Mouse (Mus musculus) c-Kit-positive CD71-positive TER-119-positive erythroid progenitor cells, embryonic 14.5 days (primary cell): Measurements from ENCODE around the gene Fosl2.
"Not testable (repeated sequence)": the region's sequence is repeated elsewhere in the genome, so short reads cannot be mapped to it uniquely, and the experiment has no call there.

Experiments
- DNase-seq: peaks from one replicate; pipeline ENCODE4 v3.0.0-alpha.2; 2013; ENCODE audit warnings: low spot score

The Fosl2 gene

GRCm38 (mm10) chr5:32134051-32134732 lies 1.4 kb upstream of the Fosl2 start:
- no peak for DNase-seq

GRCm38 (mm10) chr5:32134903-32135335 lies 682 bp upstream of the Fosl2 start:
- DNase-seq = no peak

DNA sequence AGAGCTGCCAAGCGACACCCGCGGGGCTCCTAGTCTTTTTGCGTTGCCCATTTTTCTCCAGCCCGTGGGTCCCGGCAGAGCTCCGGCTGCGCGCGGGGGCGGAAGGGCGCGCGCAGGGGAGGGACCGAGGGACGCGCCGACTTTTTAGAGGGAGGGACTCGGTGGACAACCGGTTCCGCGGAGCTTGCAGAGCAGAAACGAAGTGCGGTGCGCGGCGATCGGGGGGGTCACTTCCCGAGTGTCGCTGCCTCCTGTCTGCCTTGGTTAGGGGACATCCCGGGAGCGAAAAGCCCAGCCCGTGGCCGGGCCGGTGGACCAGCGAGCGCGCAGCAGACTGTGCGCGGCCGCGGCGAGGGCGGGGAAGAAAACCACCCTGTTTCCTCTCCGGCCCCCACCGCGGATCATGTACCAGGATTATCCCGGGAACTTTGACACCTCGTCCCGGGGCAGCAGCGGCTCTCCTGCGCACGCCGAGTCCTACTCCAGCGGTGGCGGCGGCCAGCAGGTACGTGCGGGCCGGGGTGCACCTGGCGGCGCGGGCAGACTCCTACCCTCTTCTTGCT lies 781 bp downstream of the Fosl2 start:
- DNase-seq = no peak

GRCm38 (mm10) chr5:32137106-32137522 lies 1.5 kb downstream of the Fosl2 start:
- DNase-seq = no peak

DNA sequence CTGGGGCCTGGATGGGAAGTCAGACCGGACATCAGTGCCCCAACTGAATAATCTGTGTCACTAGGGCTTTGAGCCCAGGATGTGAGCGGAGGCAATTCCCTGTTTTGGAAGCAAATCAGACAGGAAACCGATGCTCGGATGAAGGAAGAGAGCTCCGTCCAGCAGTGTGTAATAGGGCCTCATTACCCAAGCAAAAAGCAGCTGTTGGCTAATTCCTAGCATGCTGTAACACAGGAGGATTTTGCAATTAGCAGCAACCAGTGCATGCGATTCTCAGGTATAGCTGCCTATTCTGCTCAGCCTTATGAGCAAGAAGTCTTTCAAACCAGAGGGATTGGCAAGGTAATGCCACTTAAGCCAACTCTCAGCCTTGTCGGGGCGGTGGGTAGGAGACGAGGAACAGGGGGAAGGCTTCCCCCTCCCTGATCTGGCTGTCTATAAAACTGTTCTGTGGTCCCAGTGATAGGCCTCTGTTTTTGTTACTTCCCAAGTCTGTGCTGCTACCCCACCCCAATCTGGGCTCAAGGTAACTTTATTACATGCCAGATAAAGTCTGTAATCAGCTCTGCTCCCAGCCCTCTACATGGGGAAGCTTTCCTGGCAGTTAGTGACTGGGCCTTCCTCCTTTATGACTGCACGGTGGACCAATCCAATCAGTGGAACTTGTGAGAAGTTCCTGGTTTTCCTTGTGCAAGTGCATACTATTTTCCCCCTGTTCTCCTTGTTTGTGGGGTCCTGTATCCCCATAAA lies 3.0 kb downstream of the Fosl2 start:
- no peak for DNase-seq

GRCm38 (mm10) chr5:32139516-32140037 lies 4.0 kb downstream of the Fosl2 start:
- DNase-seq = peak; percentile 44

GRCm38 (mm10) chr5:32141899-32142298 lies 6.3 kb downstream of the Fosl2 start:
- no peak for DNase-seq

DNA sequence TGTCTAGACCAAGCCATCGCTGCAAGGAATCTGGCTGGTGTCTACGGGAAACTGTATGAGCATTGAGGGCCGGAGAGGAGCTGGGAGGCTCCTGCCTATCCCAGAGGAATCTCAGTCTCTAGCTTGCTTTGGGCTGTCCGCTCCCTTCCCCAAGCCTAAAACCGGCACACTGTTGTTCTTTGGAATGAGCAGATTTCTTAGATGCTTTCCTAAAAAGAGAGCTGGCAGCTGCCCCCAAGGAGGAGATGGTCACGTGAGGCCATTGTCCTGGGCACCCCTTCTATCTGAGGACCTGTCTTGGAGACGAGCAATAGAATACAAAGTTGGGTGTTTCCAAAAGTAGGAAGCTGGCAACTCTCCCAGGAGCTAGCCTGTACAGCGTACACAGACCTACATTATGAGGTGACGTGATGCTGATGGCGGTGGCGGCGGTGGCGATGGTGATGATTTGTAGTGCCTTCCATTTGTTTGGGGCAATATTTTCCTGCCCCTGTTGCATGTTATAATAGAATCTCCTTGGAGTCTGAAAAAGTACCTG lies 7.9 kb downstream of the Fosl2 start:
- no peak for DNase-seq

GRCm38 (mm10) chr5:32146281-32146680 lies 10.7 kb downstream of the Fosl2 start:
- no peak for DNase-seq

DNA sequence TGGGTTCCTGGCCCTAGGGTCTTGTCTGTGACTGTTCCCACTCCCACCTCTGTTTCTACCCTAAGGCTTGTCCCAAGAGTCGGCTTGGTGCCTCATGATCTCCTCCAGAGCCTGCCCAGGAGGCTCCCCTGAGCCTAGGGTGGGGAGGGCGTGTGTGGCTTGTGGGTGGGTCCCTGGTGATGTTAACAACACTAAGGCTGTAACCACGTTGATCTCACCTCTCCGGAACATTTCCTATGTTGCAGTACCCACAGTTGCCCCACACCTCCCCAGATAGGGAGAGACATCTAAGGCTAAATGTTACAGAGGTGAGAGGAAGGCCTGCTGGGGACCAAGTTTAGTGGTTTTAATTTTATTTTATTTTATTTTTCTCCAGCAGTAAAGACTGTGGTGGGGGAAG lies 13.0 kb downstream of the Fosl2 start:
- DNase-seq = no peak

DNA sequence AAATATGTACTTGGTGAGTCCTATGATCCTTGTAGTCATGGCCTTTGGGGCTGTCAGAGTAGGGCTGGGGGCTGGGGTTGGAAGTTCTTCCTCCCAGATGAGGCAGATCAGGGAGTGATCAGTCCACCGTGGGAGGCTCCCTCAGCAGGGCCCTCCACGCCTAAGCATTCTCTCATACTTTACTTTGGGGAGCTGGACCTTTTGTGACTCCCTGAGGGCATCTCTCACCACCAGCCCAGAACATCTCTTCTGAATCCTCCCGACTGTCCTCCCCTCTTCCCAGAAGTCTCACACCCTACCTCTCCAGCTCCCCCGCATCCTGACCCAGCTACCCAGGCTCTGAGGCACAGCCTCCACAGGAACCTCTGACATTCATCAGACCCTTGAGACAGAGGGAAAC lies 15.6 kb downstream of the Fosl2 start:
- no peak for DNase-seq

DNA sequence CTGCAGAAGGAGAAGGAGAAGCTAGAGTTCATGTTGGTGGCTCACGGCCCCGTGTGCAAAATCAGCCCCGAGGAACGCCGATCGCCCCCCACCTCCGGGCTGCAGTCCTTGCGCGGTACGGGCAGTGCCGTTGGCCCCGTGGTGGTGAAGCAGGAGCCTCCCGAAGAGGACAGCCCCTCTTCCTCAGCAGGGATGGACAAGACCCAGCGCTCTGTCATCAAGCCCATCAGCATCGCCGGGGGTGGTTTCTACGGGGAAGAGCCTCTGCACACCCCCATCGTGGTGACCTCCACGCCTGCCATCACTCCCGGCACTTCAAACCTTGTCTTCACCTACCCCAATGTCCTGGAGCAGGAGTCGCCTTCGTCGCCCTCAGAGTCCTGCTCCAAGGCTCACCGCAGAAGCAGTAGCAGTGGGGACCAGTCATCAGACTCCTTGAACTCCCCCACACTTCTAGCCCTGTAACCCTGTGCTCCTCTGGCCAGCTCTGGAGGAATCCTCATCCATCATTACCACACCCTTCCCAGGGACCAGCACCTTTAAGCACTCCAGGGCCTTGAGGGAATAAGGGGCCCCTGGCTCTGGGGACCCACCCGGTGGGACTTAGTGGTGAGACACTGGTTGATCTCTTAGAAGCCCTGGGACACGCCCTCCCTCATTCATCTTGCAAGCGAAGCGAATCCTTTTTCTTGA lies 17.3 kb downstream of the Fosl2 start:
- DNase-seq = no peak

DNA sequence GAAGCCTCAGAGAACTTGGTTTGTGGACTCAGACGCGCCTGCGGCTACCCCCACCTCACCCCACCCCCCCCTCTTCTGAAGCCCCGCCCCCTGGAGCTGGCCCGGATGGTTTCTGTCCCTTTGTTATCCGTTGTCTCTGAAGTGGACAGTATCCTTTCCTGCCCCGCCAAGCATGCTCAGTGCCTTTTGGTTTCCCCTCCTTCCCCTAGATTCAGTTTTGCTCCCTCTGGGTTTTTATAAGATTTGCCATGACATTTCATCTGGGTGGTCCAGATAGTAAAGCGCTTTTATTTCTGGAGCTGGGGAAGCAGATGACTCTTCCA lies 17.8 kb downstream of the Fosl2 start:
- no peak for DNase-seq

DNA sequence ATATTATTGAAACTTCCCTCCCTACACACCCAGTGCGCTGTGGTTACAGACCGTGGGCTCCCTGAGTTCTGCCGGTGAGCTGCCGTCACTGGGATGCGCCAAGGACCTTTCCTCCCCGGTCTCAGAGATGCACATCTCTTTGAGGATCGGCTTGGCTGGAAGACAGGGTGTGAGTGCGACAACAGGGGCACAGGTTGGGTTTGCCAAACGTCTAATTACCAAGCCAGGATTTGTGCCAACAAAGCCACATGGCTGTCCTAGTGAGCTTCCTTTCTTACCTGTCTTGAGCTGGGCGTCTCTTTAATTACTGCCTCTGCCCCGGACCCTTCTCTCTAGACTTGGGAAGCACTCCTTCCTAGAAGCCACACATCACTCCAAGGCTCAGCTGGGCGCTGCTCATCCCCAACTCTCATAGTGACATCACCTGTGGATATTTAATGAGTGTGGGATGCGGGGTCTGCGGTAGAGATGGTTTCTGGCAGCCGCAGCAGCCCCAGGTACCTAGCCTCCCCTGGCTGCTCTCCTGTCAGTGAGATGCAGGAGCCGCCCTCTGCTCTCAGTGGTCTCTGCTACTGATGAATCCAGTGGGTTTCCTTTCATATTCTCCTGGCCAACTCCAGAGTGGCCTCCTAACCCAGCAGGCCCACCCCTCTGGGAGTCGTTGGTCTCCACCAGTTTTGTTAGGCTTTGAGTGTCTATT lies 18.3 kb downstream of the Fosl2 start:
- no peak for DNase-seq

- no peak for DNase-seq
These were observed 19.5 kb downstream of the Fosl2 start for GRCm38 (mm10) chr5:32154931-32155688.

GRCm38 (mm10) chr5:32155927-32156326 lies 20.3 kb downstream of the Fosl2 start:
- no peak for DNase-seq

GRCm38 (mm10) chr5:32163478-32164043 lies 28.0 kb downstream of the Fosl2 start:
- DNase-seq = no peak

- DNase-seq = no peak
These were observed 36.6 kb downstream of the Fosl2 start for GRCm38 (mm10) chr5:32172188-32172587.

GRCm38 (mm10) chr5:32176800-32177199 lies 41.2 kb downstream of the Fosl2 start:
- no peak for DNase-seq

DNA sequence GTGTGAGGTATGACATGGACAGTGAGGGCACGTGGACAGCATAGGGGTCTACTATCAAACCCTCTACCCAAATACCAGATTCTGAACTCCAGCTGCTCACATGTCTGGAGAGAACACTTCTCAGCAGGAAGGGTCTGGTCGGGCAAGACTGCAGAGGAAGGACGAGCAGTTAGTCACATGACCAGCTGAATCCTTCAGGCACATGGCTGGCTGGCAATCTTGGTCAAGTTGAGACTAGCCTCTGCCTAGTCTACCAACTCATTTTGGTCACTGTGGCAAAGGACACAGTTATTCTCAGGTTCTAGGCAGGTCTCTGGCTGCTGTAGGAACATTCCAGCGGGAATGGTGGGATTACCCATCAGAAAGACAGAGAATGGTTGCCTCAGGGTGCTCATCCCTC lies 42.1 kb downstream of the Fosl2 start:
- no peak for DNase-seq

GRCm38 (mm10) chr5:32178720-32179119 lies 43.1 kb downstream of the Fosl2 start:
- not testable (repeated sequence) for DNase-seq
